26 mouse cellular contexts compared by ENCODE assay signal in the genomic region with DNA sequence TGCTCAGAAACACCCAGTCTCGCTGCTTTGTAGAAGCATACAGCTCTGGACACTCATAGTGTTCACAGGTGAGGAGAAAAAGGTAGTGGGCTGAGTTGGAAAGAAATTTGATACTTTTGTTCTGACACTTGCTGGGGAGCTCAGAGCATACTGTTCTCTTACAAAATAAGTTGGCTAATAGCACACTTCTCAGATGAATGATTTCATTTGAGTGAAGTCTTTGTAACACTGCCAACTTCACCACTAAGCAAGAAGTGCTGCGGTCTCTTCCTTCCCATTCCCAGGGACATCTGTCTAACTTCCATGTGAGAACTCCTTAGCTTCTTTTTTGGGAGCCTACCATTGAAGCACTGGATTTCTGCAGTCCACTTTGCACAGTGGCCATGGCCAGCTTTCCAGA. TPM values are rescaled to one million over a fixed set of nuclear protein-coding genes. Genes with fewer than 3 reads are reported as not detected.
A peak's percentile ranks its signal among the peaks of the same experiment; 100 is the strongest.
DNase-seq lines count a peak whose midpoint lies in the region; ATAC-seq and TF ChIP-seq lines count a peak whose summit lies in the region.
"Had no signal": no experiment of that assay in that cellular context is flagged by ENCODE, and none has a peak within 500 bp of the region (broad histone marks: within the 10 kb centered on the region; RNA-seq: fewer than 3 reads in every experiment).

No protein-coding gene starts in this region.

- no peak overlapping the region for H3K9ac ChIP-seq in lung, embryonic 16.5 days (ENCODE audit: low read length)
- H3K9ac ChIP-seq: embryonic facial prominence, embryonic 13.5 days; embryonic facial prominence, embryonic 15.5 days; forebrain, embryonic 12.5 days had no signal

- DNase-seq in lung, adult 2 months, result no peak
- peak; percentile 24 for DNase-seq in lung, postnatal 25 days (ENCODE audit: low spot score)
- no peak for DNase-seq in lung, postnatal 4 days
- DNase-seq in A20 (ENCODE audit: low read depth, low spot score) (peak; percentile 1), adipocyte (ENCODE audit: low spot score) (peak; percentile 25)
- DNase-seq in thymus, postnatal 14 days, result no peak
- no peak for DNase-seq in right cerebral cortex, postnatal 4 days
- DNase-seq: adrenal gland, adult 8-10 months; B cell, adult 2 months; cerebellum, adult 11 months; cerebellum, adult 8-10 months; cerebellum, adult 9-11 months had no signal

- no peak overlapping the region for H3K4me3 ChIP-seq in lung, embryonic 16.5 days (ENCODE audit: low read length)
- no peak overlapping the region for H3K4me3 ChIP-seq in lung, adult 2 months (replicated peaks; ENCODE audit: extremely low read depth, low read depth, low read length)
- H3K4me3 ChIP-seq: embryonic facial prominence, embryonic 13.5 days; embryonic facial prominence, embryonic 15.5 days; erythroblast, embryonic 14.5 days; forebrain, embryonic 10.5 days; forebrain, embryonic 12.5 days had no signal

- H3K27me3 ChIP-seq in lung, embryonic 16.5 days (ENCODE audit: control insufficient read depth, insufficient read depth, low read depth, low read length), result no peaks in the 10 kb centered on the region
- H3K27me3 ChIP-seq: CH12.LX; embryonic facial prominence, embryonic 13.5 days; embryonic facial prominence, embryonic 15.5 days; forebrain, embryonic 12.5 days had no signal

- WGBS in lung, embryonic 16.5 days, result 46% methylated on average over 2 of the region's 2 CpGs
- WGBS in lung, adult 2 months, result 45% methylated on average over 2 of the region's 2 CpGs

- no peaks in the 10 kb centered on the region for H3K9me3 ChIP-seq in lung, embryonic 16.5 days (ENCODE audit: control insufficient read depth, low read length)
- H3K9me3 ChIP-seq: embryonic facial prominence, embryonic 13.5 days; embryonic facial prominence, embryonic 15.5 days; forebrain, embryonic 10.5 days; forebrain, embryonic 12.5 days; G1E had no signal

- peaks cover 3% of the 10 kb centered on the region; the same call in 1 of the 2 replicates for H3K4me1 ChIP-seq in lung, embryonic 16.5 days (replicated peaks; ENCODE audit: control insufficient read depth, insufficient read depth, low read length)
- H3K4me1 ChIP-seq in lung, adult 2 months (ENCODE audit: control insufficient read depth, insufficient read depth, low read length), result no peaks in the 10 kb centered on the region
- H3K4me1 ChIP-seq: embryonic facial prominence, embryonic 13.5 days; embryonic facial prominence, embryonic 15.5 days; forebrain, embryonic 10.5 days; forebrain, embryonic 12.5 days had no signal

- peak overlapping the region; percentile 36; the same call in 1 of the 2 replicates for H3K27ac ChIP-seq in lung, embryonic 16.5 days (ENCODE audit: low read length)
- H3K27ac ChIP-seq: embryonic facial prominence, embryonic 13.5 days; embryonic facial prominence, embryonic 15.5 days; forebrain, embryonic 10.5 days; forebrain, embryonic 12.5 days had no signal

- no peaks in the 10 kb centered on the region for H3K36me3 ChIP-seq in lung, embryonic 16.5 days (ENCODE audit: control insufficient read depth, insufficient read depth, low read length)
- H3K36me3 ChIP-seq: embryonic facial prominence, embryonic 13.5 days; embryonic facial prominence, embryonic 15.5 days; forebrain, embryonic 10.5 days; forebrain, embryonic 12.5 days; G1E had no signal

- no peak for TF ChIP-seq CTCF in lung, adult 2 months (IDR thresholded peaks at IDR 0.05; ENCODE audit: insufficient read depth, low read length)

- ATAC-seq in lung, embryonic 16.5 days (ENCODE audit: low read depth), result peak; percentile 35; the same call in 1 of the 2 replicates
- ATAC-seq: activated CD4-positive, CD25-positive, alpha-beta regulatory T cell, adult 4 months; CD4-positive, CD25-positive, alpha-beta regulatory T cell, adult 4 months; forebrain, embryonic 14.5 days; forebrain, embryonic 16.5 days; Patski had no signal

- TF ChIP-seq POLR2A in lung, adult 2 months (IDR thresholded peaks at IDR 0.05; ENCODE audit: borderline replicate concordance, extremely low read depth, low read depth, low read length), result no peak

- no peak overlapping the region for H3K4me2 ChIP-seq in lung, embryonic 16.5 days (ENCODE audit: low read depth, low read length)
- H3K4me2 ChIP-seq: embryonic facial prominence, embryonic 13.5 days; embryonic facial prominence, embryonic 15.5 days; forebrain, embryonic 12.5 days had no signal

RNA-seq across cellular contexts. Expression of a gene that starts 8.4 kb away (rescaled TPM):
- 0.39 and 0.55 TPM in 2 replicates for polyA plus RNA-seq in lung, embryonic 16.5 days (2015; fragmentation: Nextera tagmentation; extraction: Ambion mirVana)
- 0.53 and 0.87 TPM in 2 replicates for polyA plus RNA-seq in lung, adult 2 months (2012; rRNA removed)
- polyA plus RNA-seq: activated CD4-positive, CD25-positive, alpha-beta regulatory T cell, adult 4 months; CD4-positive, CD25-positive, alpha-beta regulatory T cell, adult 4 months; erythroblast, embryonic 14.5 days; forebrain, embryonic 14.5 days; G1E; Patski had no signal

RNA-seq across cellular contexts. Expression of a gene that starts 10.4 kb away (rescaled TPM):
- 0.16 TPM in 1 of 2 replicates, not detected in the other for polyA plus RNA-seq in lung, embryonic 16.5 days (2015; fragmentation: Nextera tagmentation; extraction: Ambion mirVana)
- not detected in 2 replicates for polyA plus RNA-seq in lung, adult 2 months (2012; rRNA removed)
- polyA plus RNA-seq: activated CD4-positive, CD25-positive, alpha-beta regulatory T cell, adult 4 months; CD4-positive, CD25-positive, alpha-beta regulatory T cell, adult 4 months; embryonic facial prominence, embryonic 11.5 days; embryonic facial prominence, embryonic 13.5 days; embryonic facial prominence, embryonic 15.5 days; erythroblast, embryonic 14.5 days; forebrain, embryonic 10.5 days; forebrain, embryonic 12.5 days; forebrain, embryonic 14.5 days; forebrain, embryonic 16.5 days; G1E; Patski had no signal

RNA-seq across cellular contexts. Expression of a gene that starts 20.8 kb away (rescaled TPM):
- polyA plus RNA-seq in lung, embryonic 16.5 days (2015; fragmentation: Nextera tagmentation; extraction: Ambion mirVana), result 34.4 and 35.2 TPM in 2 replicates
- polyA plus RNA-seq in lung, adult 2 months (2012; rRNA removed), result 21.3 and 29.2 TPM in 2 replicates
- polyA plus RNA-seq: activated CD4-positive, CD25-positive, alpha-beta regulatory T cell, adult 4 months; CD4-positive, CD25-positive, alpha-beta regulatory T cell, adult 4 months; erythroblast, embryonic 14.5 days; G1E had no signal

Comparison
In these comparisons a context has a peak if more than half of its experiments do, and no peak if none do; other contexts are left out.
1. DNase-seq: peak in lung, postnatal 25 days (single experiment), A20 (single experiment) and adipocyte (single experiment); none in lung, adult 2 months (single experiment), lung, postnatal 4 days (0 of 2), thymus, postnatal 14 days (single experiment) and right cerebral cortex, postnatal 4 days (single experiment).